Mouse (Mus musculus): ENCODE measurements around the gene Trank1. TPM values are rescaled to one million over a fixed set of nuclear protein-coding genes. Genes with fewer than 3 reads are reported as not detected.
A peak's percentile ranks its signal among the peaks of the same experiment; 100 is the strongest.

Trank1 gene
- polyA plus RNA-seq, 1 experiment, result not detected

DNA sequence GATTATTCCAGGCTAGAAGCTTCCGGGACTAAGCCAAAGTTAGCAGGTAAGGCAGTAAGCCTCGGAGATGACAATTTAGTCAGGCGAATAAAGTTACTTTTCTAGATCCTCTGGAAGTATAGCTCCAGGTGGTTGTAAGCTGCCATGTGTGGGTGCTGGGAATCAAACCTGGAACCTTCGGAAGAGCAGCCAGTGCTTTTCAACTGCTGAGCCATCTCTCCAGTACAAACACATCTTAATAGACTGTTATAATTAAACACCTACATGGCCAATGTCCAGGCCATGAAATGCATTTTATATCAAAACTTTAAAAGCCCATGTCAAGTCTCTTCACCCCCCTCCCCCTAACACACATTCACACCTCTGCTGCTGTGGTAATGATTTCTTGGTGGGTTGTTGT, 23.6 kb upstream of the Trank1 start:
- H3K36me3 ChIP-seq (ENCODE audit: control insufficient read depth, insufficient read depth), result no peaks in the 10 kb centered on the region
- no peaks in the 10 kb centered on the region for H3K27me3 ChIP-seq (ENCODE audit: control insufficient read depth, insufficient read depth, insufficient read length)
- no peaks in the 10 kb centered on the region for H3K79me2 ChIP-seq (ENCODE audit: control insufficient read depth, insufficient read depth)
- H3K4me2 ChIP-seq (ENCODE audit: low read depth), result no peak overlapping the region
- H3K4me3 ChIP-seq, result no peak overlapping the region
- TF ChIP-seq MYOG (IDR thresholded peaks at IDR 0.05; ENCODE audit: control insufficient read depth in 1 of 3, insufficient read depth in 1 of 3, insufficient read length in 2 of 3, low read depth in 2 of 3) (no peak), POLR2AphosphoS2 (IDR thresholded peaks at IDR 0.05; ENCODE audit: insufficient read length, low read depth) (no peak), MYOD1 (IDR thresholded peaks at IDR 0.05; ENCODE audit: control insufficient read depth in 1 of 3, insufficient read length in 2 of 3, low read depth in 2 of 3) (no peak), POLR2A (IDR thresholded peaks at IDR 0.05; ENCODE audit: insufficient read length, low read depth) (no peak), USF1 (IDR thresholded peaks at IDR 0.05; ENCODE audit: low read depth) (no peak), TCF3 (IDR thresholded peaks at IDR 0.05; ENCODE audit: insufficient read length, low read depth) (no peak), REST (IDR thresholded peaks at IDR 0.05; ENCODE audit: insufficient read depth, insufficient read length) (no peak), SRF (IDR thresholded peaks at IDR 0.05; ENCODE audit: control insufficient read depth, insufficient read length, low read depth) (no peak)
- no peak overlapping the region for H3ac ChIP-seq (ENCODE audit: control insufficient read depth, insufficient read length)

DNA sequence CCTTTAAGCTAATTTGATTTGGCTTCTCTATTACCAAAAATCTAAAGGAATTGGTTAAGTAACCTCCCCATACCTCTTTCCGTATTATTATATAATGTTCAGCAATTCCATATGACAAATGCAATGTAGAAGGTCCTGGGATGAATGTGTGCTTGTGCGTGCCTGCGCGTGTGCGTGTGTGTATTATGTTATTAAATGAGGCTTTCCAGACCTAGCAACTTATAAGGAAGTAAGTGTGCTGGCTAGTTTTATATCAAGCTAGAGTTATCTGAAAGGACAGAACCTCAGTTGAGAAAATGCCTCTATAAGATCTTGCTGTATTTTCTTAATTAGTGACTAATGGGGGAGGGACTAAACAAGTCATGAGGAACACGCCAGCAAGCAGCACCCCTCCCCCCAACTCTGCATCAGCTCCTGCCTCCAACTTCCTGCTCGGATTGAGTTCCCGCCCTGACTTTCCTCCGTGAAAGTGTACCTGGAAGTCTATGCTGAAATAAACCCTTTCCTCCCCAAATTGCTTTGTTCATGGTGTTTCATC, 22.2 kb upstream of the Trank1 start:
- no peak for TF ChIP-seq MYOD1 (IDR thresholded peaks at IDR 0.05; ENCODE audit: control insufficient read depth in 1 of 3, insufficient read length in 2 of 3, low read depth in 2 of 3)
- no peak for TF ChIP-seq MAX (IDR thresholded peaks at IDR 0.05; ENCODE audit: low read depth)
- TF ChIP-seq POLR2A (IDR thresholded peaks at IDR 0.05; ENCODE audit: insufficient read length, low read depth), result no peak
- TF ChIP-seq E2F4 (IDR thresholded peaks at IDR 0.05; ENCODE audit: insufficient read depth), result no peak
- no peak for TF ChIP-seq REST (IDR thresholded peaks at IDR 0.05; ENCODE audit: insufficient read depth, insufficient read length)
- TF ChIP-seq CEBPB (IDR thresholded peaks at IDR 0.05; ENCODE audit: insufficient read depth, poor library complexity, severe bottlenecking), result no peak
- no peak for TF ChIP-seq SRF (IDR thresholded peaks at IDR 0.05; ENCODE audit: control insufficient read depth, insufficient read length, low read depth)
- no peak for TF ChIP-seq USF1 (IDR thresholded peaks at IDR 0.05; ENCODE audit: low read depth)
- TF ChIP-seq TCF3 (IDR thresholded peaks at IDR 0.05; ENCODE audit: insufficient read length, low read depth), result no peak
- TF ChIP-seq MYOG (IDR thresholded peaks at IDR 0.05; ENCODE audit: control insufficient read depth in 1 of 3, insufficient read depth in 1 of 3, insufficient read length in 2 of 3, low read depth in 2 of 3), result no peak
- no peak for TF ChIP-seq TCF12 (IDR thresholded peaks at IDR 0.05; ENCODE audit: insufficient read depth, poor library complexity, severe bottlenecking)
- no peak for TF ChIP-seq POLR2AphosphoS2 (IDR thresholded peaks at IDR 0.05; ENCODE audit: insufficient read length, low read depth)
- Histone ChIP-seq H3ac (ENCODE audit: control insufficient read depth, insufficient read length) (no peak overlapping the region), H3K79me2 (ENCODE audit: control insufficient read depth, insufficient read depth) (no peaks in the 10 kb centered on the region), H3K36me3 (ENCODE audit: control insufficient read depth, insufficient read depth) (no peaks in the 10 kb centered on the region), H3K27me3 (ENCODE audit: control insufficient read depth, insufficient read depth, insufficient read length) (no peaks in the 10 kb centered on the region), H3K4me2 (ENCODE audit: low read depth) (peak overlapping the region; percentile 49), H3K4me3 (no peak overlapping the region)

DNA sequence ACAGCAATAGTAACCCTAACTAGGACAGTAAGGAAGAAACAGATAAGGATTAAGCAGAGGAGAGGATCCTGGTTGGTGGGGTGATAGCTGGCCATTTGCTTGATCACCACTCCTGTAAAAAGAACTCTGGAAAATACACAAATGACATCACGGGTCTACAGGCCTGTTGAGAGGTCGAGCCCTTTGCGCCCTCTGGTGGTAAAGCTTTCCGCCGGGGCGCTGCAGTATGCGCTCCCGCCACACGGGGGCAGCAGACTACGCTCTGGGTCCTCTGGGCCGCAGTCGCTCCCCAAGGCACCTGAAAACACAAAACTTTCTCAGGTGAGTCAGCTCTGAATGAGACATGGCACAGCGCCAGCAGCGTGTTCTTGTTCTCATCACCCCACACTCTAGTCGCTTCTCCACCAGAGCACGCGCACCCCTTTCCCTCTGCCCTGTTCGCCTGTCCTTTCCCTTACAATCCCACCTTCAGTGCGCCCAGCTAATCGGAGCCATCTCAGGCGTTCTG, 21.7 kb upstream of the Trank1 start:
- no peak overlapping the region for H3ac ChIP-seq (ENCODE audit: control insufficient read depth, insufficient read length)
- TF ChIP-seq TCF3 (IDR thresholded peaks at IDR 0.05; ENCODE audit: insufficient read length, low read depth) (no peak), SRF (IDR thresholded peaks at IDR 0.05; ENCODE audit: control insufficient read depth, insufficient read length, low read depth) (no peak), TCF12 (IDR thresholded peaks at IDR 0.05; ENCODE audit: insufficient read depth, poor library complexity, severe bottlenecking) (no peak), MYOD1 (IDR thresholded peaks at IDR 0.05; ENCODE audit: control insufficient read depth in 1 of 3, insufficient read length in 2 of 3, low read depth in 2 of 3) (no peak), REST (IDR thresholded peaks at IDR 0.05; ENCODE audit: insufficient read depth, insufficient read length) (no peak), CEBPB (IDR thresholded peaks at IDR 0.05; ENCODE audit: insufficient read depth, poor library complexity, severe bottlenecking) (no peak)
- no peaks in the 10 kb centered on the region for H3K27me3 ChIP-seq (ENCODE audit: control insufficient read depth, insufficient read depth, insufficient read length)
- H3K4me2 ChIP-seq (ENCODE audit: low read depth), result peak overlapping the region; percentile 49
- H3K4me3 ChIP-seq, result no peak overlapping the region
- H3K79me2 ChIP-seq (ENCODE audit: control insufficient read depth, insufficient read depth), result no peaks in the 10 kb centered on the region
- H3K36me3 ChIP-seq (ENCODE audit: control insufficient read depth, insufficient read depth), result no peaks in the 10 kb centered on the region

DNA sequence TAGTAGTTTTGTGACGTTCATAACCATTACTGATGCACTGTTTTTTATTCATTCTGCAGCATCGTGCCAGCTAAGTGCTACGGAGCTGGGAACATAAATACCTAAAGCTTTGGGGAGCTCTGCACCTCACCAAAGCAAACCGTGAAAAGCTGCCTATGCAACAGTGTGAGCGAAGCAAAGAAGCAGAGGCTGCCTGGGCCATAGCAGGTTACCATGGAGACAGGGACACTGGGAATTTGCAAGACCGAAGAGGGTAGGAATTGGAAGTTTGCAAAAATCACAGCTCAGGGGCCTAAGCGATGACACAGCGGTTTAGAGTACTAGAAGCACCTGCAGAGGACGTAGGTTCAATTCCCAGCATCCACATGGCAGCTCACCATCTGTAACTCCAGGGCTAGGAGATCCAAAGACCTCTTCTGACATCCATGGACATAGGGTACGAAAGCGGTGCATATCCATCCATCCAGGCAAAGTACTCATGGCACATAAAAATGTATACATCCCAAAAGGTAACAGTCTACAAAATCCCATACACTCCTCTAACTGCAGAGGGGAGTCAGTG, 20.9 kb upstream of the Trank1 start:
- H3ac ChIP-seq (ENCODE audit: control insufficient read depth, insufficient read length), result no peak overlapping the region
- TF ChIP-seq POLR2A (IDR thresholded peaks at IDR 0.05; ENCODE audit: insufficient read length, low read depth) (no peak), E2F4 (IDR thresholded peaks at IDR 0.05; ENCODE audit: insufficient read depth) (no peak), TCF3 (IDR thresholded peaks at IDR 0.05; ENCODE audit: insufficient read length, low read depth) (no peak), MYOG (IDR thresholded peaks at IDR 0.05; ENCODE audit: control insufficient read depth in 1 of 3, insufficient read depth in 1 of 3, insufficient read length in 2 of 3, low read depth in 2 of 3) (no peak), TCF12 (IDR thresholded peaks at IDR 0.05; ENCODE audit: insufficient read depth, poor library complexity, severe bottlenecking) (no peak), MYOD1 (IDR thresholded peaks at IDR 0.05; ENCODE audit: control insufficient read depth in 1 of 3, insufficient read length in 2 of 3, low read depth in 2 of 3) (no peak), USF1 (IDR thresholded peaks at IDR 0.05; ENCODE audit: low read depth) (no peak), MAX (IDR thresholded peaks at IDR 0.05; ENCODE audit: low read depth) (no peak), REST (IDR thresholded peaks at IDR 0.05; ENCODE audit: insufficient read depth, insufficient read length) (no peak), POLR2AphosphoS2 (IDR thresholded peaks at IDR 0.05; ENCODE audit: insufficient read length, low read depth) (no peak), SRF (IDR thresholded peaks at IDR 0.05; ENCODE audit: control insufficient read depth, insufficient read length, low read depth) (no peak), CEBPB (IDR thresholded peaks at IDR 0.05; ENCODE audit: insufficient read depth, poor library complexity, severe bottlenecking) (no peak)
- no peaks in the 10 kb centered on the region for H3K79me2 ChIP-seq (ENCODE audit: control insufficient read depth, insufficient read depth)
- no peak overlapping the region for H3K4me3 ChIP-seq
- H3K36me3 ChIP-seq (ENCODE audit: control insufficient read depth, insufficient read depth), result no peaks in the 10 kb centered on the region
- no peaks in the 10 kb centered on the region for H3K27me3 ChIP-seq (ENCODE audit: control insufficient read depth, insufficient read depth, insufficient read length)
- no peak overlapping the region for H3K4me2 ChIP-seq (ENCODE audit: low read depth)
